Mouse (Mus musculus) adrenal gland, postnatal 10 days (tissue): Measurements from ENCODE around the gene Anxa1. TPM values are rescaled to one million over a fixed set of nuclear protein-coding genes. Genes with fewer than 3 reads are reported as not detected.

ENCODE experiments used
- DNase-seq: peaks from one replicate; pipeline ENCODE4 v3.0.0; 2021; ENCODE audit warnings: mixed read lengths
- long read RNA-seq, 2 experiments: library from polyadenylated mRNA; stranded (forward); transcript quantifications; one replicate each; pipeline ENCODE4 v2.0.0; 2021
- total RNA-seq, 2 experiments: library from RNA; stranded (reverse); gene quantifications; 2 replicates each; pipeline ENCODE4 v1.2.3; 2021

Anxa1 gene
- total RNA-seq: 10 to 100 TPM; 29.5 to 37.6 TPM
- long read RNA-seq, experiment 1, transcript Anxa1-201 (13 exons, 1,674 nt): major isoform, 78 of 84 reads
- long read RNA-seq, experiment 1, partial matches to known transcripts: 1 of 84 reads
- long read RNA-seq, experiment 1, other reads (novel, unspliced or antisense): 5 of 84 reads
- long read RNA-seq, experiment 2, transcript Anxa1-201 (13 exons, 1,674 nt): major isoform, 28 of 28 reads
- long read RNA-seq, experiment 2, partial matches to known transcripts: 0 of 28 reads
- long read RNA-seq, experiment 2, other reads (novel, unspliced or antisense): 0 of 28 reads

- DNase-seq: peak; percentile 7
These were observed at the start of gene Anxa1 for GRCm38 (mm10) chr19:20390455-20390994. Gene Anxa1 (minus strand): TSS chr19:20390944.

GRCm38 (mm10) chr19:20437043-20437442, 46.3 kb upstream of the Anxa1 start:
- DNase-seq: peak; percentile 18

GRCm38 (mm10) chr19:20434541-20434940, 43.8 kb upstream of the Anxa1 start:
- DNase-seq: peak; percentile 80

GRCm38 (mm10) chr19:20433966-20434365, 43.2 kb upstream of the Anxa1 start:
- DNase-seq: no peak

DNA sequence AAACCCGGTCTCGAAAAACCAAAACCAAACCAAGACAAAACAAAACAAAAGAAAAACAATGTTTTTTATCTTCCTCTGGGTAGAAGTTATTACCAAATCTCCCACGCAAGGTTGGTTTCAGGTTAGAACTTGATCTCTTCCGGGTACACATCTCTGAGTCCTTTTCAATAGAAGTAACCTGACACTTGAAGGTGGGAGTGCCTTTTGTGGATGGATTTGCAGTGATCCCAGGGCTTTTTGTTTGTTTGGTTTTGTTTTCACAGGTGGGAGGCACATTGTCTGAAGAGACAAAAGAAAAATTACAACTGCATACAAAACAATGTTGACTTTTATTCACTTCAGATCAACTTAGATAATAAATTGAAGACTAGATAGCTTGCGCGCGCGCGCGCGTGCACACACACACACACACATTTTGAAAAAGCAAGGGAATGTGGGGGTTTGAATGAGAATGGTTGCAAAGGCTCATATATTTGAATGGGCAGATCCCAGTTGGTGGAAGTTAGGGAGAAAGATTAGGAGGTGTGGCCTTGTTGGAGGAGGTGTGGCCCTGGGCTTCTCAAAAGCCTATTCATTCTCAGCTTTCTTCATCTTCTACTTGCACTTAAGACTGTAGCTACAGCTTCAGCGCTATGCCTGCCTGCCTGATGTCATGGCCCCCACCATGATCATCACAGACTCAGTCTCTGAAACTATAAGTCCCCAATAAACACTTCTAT, 35.9 kb upstream of the Anxa1 start:
- DNase-seq: no peak

DNA sequence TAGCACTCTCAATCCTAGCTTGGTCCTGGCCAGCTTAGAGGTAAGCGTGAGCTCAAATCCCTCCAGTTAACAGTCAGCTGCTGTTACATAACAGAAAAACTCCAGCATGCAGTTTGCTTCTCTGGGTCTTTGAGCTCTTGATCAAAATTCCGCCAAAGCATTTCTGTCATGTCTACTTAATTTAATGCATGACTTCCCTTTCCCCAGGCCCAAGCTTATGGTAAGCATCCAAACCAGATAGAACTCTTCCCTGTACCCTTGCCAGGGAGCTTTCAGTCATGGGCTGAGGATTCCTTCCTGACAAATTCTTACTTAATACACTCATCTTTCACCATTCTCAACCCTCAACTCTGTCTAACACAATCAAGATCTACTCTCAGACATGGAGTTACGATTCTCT, 20.5 kb upstream of the Anxa1 start:
- no peak for DNase-seq

- DNase-seq: no peak
These were observed 19.1 kb upstream of the Anxa1 start for GRCm38 (mm10) chr19:20409541-20410528.

DNA sequence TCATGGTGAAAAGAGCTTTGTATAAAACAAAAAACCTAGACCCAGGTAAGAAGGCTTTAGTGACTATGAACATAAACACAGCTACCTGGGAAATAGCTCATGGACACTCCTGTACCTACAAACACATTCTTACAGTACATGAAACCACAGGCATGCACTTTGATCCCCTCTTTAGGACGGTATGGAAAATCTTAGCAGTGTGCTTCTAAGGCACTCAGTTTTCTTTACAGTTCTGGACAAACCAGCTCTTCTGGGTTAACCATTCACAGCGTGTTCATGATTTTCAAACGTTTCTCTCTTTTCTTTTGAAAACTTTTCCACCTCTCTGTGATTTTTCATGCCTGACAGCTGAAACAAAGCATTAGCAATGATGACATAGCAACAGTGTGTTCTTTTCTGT, 15.7 kb upstream of the Anxa1 start:
- no peak for DNase-seq

DNA sequence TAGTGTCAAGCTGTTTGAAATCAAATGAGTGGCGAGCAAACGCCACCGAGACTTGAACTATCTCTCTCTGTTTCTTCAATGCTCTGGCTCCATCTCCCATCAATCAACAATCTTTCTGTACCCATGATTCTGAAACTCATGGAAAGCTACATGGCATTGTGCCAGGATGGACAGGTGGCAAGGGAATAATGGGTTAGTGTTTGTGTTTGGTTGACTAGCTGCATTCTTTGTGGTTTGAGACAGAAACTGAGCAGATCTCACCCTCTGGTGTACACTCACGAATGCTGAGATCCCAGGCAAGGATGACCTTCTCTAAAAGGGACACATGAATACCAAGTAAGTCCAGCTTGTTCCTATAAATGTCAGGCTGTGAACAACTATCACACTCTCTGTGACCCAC, 14.3 kb upstream of the Anxa1 start:
- DNase-seq: no peak

GRCm38 (mm10) chr19:20403740-20404139, 13.0 kb upstream of the Anxa1 start:
- no peak for DNase-seq

GRCm38 (mm10) chr19:20403219-20403618, 12.5 kb upstream of the Anxa1 start:
- no peak for DNase-seq

DNA sequence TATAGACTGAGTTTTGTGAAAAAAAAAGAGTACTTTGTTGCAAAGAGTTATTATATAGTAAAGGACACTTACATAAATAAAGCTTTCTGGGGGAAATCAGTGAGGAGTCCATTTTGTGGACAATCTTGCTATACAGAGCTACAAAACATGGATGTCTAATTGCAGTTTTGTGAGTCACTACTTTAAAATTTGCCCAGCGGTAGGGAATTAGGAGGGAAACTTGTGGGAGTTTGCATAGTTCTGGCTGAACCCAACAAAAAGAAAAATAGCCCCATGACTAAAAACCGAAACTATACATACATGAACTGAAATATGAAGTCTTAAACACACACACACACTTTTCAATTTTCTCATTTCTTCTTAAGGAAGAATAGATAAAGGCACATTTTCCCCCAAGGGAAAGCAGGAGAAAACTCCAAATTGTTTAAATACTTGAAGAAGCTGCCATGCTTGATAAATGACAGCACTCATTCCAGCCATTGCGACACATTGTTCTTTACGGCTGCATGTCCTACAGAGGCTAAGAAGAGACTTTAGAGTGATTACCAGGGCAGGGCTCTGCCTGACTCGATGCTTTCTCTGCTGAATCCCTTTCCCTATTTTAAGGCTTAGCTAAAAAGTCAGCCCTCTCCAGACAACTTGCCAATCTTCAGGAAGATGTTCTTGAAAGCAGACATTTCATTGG, 11.9 kb upstream of the Anxa1 start:
- no peak for DNase-seq

- DNase-seq: no peak
These were observed 11.2 kb upstream of the Anxa1 start for GRCm38 (mm10) chr19:20401961-20402360.

- DNase-seq: no peak
These were observed 8.4 kb upstream of the Anxa1 start for GRCm38 (mm10) chr19:20399187-20399586.

GRCm38 (mm10) chr19:20397092-20397491, 6.3 kb upstream of the Anxa1 start:
- DNase-seq: no peak

DNA sequence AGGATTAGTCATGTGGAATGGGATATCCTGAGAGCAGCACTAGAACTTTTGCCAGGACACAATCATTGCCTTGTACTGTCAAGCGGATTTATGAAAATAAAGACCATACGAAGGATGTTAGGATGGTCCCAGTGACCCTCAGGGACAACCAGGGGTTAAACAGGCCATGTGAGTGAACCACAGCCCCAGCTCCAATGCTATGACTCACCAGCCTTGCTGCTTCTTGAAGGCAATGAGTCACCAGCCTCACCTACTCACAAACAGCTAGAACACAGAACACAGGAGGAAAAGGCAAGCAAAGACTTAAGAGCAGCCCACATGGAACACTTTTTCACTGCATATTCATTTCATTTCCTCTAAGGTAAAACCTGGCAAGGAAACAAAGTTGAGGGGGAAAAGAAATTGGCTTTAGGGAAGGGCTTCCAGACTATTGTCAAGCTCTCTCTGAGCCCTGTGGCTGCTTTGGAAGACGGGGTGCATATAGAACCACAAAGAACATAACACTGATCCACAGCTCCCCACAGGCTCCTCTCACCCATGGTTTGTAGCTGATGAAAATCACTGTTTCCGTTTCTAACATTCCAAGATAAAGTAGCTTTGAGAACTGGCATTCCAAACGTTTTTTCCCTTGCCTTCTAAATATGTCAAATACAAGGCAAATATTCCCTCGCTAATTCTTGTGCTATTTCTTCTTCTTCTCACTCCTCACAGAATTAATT, 3.0 kb upstream of the Anxa1 start:
- DNase-seq: peak; percentile 6

GRCm38 (mm10) chr19:20389723-20390122, 1.0 kb downstream of the Anxa1 start:
- DNase-seq: no peak

DNA sequence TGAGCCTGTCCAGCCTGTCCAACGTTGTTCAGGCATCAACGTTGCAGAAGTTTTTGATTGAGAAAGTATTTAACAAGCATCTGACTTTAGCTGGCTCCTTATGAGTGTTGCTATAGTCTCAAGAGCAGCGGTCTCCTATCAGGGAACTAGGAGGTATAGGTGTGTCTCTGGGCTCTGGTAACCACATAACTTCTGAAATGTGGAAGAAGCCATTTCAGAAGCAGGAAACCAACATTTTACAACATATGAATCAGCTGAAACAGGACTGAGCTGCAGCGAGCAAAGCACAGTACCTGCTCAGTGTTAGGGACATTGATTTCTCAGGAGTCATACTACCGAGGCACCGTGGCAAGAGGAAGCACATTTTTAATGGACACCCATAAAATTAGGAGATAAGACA, 1.5 kb downstream of the Anxa1 start:
- DNase-seq: no peak

DNA sequence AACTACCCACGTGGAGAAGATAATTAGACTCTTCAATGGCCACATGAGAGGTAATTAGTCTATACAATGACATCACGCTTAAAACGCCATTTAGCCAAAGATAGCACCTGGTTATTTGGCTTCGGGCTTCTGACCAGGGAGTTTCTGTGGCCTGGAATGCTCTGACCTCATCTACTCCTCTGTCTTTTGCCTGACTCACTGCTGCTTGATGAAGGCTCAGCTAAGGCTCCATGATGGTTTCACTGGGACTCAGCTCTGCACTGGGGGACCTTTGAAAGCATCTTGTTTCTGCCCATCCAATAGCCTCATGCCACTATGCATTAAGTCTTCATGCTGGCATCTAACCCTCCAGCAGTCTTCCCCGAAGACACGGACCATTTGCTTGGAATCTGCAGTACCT, 2.5 kb downstream of the Anxa1 start:
- no peak for DNase-seq

DNA sequence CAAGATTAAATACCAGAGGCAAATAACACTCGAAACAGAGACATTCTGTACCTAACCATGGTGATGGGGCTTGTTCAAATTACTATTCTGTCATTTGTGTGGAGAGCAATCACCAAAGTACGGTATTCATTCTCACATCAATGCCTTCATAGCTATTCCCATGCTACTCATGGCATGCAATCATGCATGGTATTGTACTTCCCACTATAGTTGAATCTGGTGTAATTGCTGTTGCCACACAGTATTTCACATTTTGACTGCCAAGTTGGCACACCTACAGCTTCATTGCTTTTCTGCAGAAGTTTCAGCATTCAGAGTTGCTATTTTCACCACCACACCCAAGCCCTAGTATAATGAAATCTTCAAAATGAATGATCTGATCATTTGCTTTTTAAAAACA, 4.4 kb downstream of the Anxa1 start:
- peak; percentile 25 for DNase-seq

DNA sequence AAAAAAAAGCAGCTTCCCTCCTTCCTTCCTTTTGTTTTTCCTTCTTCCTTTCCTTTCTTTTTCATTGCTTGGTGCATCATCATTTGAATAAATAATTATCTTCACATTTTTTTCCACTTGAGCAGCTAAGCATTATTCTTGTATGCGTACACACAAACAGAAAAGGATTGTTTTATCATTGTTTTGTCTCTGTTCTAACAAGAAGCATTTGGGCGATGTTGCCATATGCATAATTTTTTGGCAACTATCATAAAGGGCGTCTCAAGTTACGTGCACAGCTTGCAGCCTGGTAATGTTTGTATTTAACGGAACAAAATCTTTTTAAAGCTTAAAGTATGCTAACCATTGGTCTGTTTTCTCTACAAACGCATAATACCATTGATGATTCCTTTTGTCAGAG, 5.1 kb downstream of the Anxa1 start:
- no peak for DNase-seq
